Mouse (Mus musculus) CD8-positive naive resting alpha-beta T cell, adult 2 months (primary cell): ENCODE results near the gene Ptprcap.

ENCODE experiments used
- DNase-seq, 2 experiments: peaks; one replicate each; pipeline ENCODE4 v3.0.0; 2022; ENCODE audit warnings: low read depth in 2 of 2, low spot score in 2 of 2

Ptprcap gene

GRCm38 (mm10) chr19:4194021-4194724 is 40.8 kb downstream of the Ptprcap start:
- DNase-seq: no peak

- no peak for DNase-seq
Observed at GRCm38 (mm10) chr19:4194776-4195650, 41.6 kb downstream of the Ptprcap start.

- DNase-seq: no peak
Observed at GRCm38 (mm10) chr19:4196048-4196447, 42.6 kb downstream of the Ptprcap start.

- no peak for DNase-seq
Observed at GRCm38 (mm10) chr19:4196548-4196947, 43.1 kb downstream of the Ptprcap start.

GRCm38 (mm10) chr19:4197180-4197579 is 43.8 kb downstream of the Ptprcap start:
- no peak for DNase-seq

- peak; percentile 77 to 86 for DNase-seq
Observed at GRCm38 (mm10) chr19:4201291-4201909, 48.0 kb downstream of the Ptprcap start, which contains the start of gene Rad9a. Gene Rad9a, minus strand, starts transcription at chr19:4201662.

GRCm38 (mm10) chr19:4202149-4202548 is 48.7 kb downstream of the Ptprcap start:
- no peak for DNase-seq

- DNase-seq: no peak
Observed at GRCm38 (mm10) chr19:4203148-4203547, 49.7 kb downstream of the Ptprcap start.

- DNase-seq: peak; percentile 51 to 53
Observed at GRCm38 (mm10) chr19:4203604-4204326, 50.4 kb downstream of the Ptprcap start.

- no peak for DNase-seq
Observed at GRCm38 (mm10) chr19:4204889-4205288, 51.5 kb downstream of the Ptprcap start.
